Mouse (Mus musculus): Measurements from ENCODE around the gene Mcm3.
"Not testable (repeated sequence)": the region's sequence is repeated elsewhere in the genome, so short reads cannot be mapped to it uniquely, and the experiment has no call there.

Mcm3 gene

DNA sequence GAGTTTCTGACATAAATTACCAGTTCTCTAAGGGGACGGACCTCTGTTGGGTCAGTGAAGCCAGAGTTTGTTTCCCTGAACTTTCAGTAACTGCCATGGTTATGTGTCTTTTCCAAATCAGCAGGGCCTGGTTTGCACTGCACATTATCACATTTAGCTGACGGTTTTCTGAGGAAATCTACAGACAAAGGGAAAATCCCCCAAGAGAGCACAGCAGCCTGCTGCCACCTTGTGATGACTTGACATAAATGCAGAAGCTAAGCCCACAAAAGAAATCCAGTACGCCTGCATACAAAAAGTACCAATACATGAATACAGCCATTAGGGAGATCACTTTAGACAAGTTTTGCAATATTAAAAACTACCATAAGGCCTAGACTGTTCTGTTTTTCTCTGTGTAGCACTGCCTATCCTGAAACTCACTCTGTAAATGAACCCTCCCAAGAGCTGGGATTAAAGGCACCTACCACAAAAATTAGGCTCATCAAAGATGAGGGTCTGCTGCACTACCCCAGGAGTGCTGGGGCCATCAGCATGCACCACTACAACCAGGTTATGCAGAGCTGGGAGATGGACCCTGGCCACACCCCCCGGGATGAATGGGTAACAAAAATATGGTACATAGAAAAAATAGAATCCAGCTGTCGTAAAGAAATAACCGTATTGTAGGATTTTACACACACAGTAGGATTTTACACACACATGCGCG lies 18.3 kb downstream of the Mcm3 start:
- no peak for DNase-seq

DNA sequence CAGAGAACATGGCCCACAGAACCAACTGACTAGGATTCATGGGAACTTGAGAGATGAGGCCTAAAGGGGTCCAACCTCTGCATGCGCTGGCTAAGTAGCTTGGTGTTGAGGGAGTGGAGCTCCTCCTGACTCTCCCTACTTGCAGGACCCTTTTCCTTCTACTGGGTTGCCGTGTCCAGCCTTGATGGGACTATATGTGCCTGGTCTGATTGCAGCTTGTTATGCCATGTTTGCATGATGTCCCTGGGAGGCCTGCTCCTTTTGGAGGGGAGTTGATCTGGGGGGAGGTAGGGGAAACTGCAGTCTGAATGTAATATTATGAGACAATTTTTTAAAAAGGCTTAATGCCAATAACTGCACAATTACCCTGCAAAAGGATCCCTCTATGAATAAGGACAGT lies 18.8 kb downstream of the Mcm3 start:
- DNase-seq, result no peak

DNA sequence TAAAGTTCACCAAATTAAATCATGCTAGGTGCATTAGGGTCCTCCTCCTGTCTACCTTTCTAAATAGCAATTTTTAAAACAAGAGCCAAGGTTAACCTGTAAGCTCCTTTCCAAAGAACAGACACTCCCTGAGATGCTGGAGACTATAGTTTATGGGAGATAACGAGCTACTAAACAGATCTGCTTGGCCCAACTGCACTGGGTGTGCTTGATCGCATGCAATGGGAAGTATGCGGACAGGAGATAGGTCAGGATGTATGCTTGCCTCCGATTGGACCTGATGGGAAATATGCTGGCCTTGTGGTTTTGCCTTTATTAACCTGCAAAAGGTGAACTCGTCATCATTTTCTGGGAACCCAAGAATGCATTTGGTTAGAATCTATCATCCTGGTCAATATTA lies 24.9 kb downstream of the Mcm3 start:
- no peak for DNase-seq

DNA sequence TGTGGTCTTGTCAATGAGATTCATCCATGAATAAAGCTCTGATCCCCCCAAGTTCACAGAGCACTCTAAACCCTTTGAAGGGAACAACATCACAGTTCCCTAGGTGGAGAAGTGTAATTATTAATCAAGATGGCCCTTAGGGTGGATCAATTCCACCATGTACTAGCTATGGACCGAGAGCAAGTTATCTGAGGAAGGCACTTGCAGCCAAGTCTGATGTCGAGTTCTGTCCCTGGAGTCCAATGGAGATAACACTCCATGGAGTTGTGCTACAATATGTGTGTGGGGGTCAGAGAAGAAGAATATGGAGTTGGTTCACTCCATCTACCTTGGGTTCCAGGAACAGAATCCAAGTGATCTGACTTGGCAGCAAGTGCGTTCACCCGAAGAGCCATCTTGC lies 25.4 kb downstream of the Mcm3 start:
- DNase-seq, result no peak

DNA sequence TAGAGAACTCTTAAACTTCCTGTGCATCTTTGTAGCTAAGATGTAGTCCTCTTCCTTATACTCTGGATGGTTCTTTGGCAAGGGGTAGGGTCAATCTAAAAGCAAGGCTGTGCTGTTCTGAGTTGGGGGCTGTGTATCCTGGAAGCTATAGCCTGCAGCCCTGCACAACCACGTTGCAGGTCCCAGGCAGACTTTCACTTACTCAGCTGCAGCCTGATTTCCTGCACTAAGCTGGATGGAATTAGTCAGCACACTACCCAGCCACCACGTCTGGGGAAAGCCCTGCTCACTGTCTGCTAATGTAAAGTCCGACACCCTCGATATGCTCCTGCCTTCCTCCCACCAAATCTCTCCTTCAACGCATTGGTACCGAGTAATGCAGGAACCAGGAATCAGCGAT lies 28.7 kb downstream of the Mcm3 start:
- DNase-seq, result no peak

DNA sequence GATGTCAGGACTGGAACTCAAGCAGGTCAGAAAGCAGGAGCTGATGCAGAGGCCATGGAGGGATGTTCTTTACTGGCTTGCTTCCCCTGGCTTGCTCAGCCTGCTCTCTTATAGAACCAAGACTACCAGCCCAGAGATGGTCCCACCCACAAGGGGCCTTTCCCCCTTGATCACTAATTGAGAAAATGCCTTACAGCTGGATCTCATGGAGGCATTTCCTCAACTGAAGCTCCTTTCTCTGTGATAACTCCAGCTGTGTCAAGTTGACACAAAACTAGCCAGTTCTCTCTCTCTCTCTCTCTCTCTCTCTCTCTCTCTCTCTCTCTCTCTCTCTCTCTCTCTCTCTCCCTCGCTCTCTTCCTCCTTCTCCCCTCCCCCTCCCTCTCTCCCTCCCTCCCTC lies 29.6 kb downstream of the Mcm3 start, which contains the start of gene Il17f:
Gene Il17f, minus strand, starts transcription at position 101 of the 400 bp plus-strand sequence.
- not testable (repeated sequence) for DNase-seq

DNA sequence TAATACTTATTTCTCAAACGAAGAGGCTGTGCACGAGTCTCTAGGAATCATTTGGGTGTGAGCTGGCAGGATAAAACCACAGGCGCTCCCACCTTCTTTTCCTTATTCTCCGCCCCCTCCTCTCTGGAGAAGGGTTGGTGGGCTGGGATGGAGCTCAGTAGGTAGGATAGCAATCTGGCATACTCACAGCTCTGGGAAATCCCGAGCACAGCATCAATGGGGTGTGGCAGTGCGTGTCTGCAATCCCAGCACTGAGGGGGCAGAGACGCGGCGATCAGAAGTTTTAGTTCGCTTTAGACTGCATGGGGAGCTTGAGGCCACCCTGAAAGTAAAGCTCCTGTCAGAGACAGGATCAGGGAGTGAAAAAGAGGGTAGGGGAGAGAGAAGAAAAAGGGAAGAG lies 31.7 kb downstream of the Mcm3 start:
- no peak for DNase-seq

DNA sequence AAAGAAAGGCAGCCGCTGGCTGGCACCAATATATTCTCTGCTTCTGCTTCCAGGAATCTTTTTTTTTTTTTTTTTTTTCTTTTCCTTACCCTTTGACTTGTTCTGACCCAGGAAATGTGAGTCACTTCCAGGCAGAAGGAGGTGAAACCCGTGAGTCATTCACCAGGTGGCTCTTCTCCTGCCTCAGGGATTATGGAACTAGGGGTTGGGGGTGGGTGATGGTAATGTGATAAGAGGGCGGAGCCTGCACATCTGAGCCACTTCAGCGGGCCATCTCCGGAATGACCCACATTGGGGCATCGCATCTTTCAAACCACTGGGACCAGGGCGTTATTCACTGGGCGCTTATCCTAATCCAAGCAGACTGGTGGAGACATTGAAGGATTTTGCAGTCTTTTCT lies 33.1 kb downstream of the Mcm3 start:
- no peak for DNase-seq

DNA sequence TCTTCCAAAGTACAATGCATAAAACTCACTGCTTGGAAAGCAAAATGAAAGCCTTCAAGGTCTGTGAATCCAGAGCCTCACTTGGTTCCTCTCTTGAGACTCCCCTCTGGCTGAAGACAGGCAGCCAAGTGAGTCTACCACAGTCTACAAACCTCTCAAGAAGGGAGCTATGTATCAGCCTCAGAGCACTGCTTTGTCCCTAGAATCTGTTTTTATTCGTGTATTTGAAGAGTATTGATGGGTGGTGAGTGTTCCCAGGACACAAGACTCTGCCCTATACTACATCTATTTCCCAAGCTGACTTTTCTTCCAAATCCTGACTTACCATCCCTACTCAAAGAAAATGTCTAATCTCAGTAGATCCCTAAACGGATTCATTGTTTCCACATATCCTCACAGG lies 41.7 kb downstream of the Mcm3 start:
- no peak for DNase-seq

DNA sequence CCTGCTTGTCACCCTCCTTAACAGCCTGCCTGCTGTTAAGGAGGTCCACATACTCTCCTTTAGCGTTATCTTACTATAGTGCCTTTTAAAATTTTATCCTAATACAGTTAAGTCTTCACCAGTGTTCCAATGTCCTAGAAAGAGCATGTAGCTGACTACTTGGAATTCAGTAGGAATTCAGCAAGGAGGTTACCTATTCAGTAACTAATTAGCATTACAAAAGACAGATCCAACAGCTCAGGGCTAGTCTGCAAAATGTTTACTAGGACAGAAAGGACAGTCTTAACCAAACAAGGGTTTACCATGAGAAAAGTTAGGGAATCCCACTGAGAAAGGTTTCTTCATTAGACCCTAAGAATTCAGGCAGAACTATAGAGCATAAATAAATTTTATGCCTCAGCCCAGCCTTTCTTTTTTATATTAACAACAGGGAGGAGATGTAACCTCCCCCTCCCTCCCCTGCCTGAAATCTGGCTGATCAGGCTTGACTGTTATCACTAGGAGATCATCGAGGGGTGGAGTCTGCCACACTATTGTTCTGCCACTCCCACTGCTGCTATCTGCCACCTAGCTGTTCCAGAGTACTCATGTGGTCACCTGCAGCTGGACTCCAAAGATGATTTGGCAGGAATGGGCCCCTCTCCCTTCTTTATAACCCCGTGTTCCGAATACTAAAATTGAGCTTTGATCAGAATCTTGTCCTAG lies 45.9 kb downstream of the Mcm3 start:
- DNase-seq, result not testable (repeated sequence)

DNA sequence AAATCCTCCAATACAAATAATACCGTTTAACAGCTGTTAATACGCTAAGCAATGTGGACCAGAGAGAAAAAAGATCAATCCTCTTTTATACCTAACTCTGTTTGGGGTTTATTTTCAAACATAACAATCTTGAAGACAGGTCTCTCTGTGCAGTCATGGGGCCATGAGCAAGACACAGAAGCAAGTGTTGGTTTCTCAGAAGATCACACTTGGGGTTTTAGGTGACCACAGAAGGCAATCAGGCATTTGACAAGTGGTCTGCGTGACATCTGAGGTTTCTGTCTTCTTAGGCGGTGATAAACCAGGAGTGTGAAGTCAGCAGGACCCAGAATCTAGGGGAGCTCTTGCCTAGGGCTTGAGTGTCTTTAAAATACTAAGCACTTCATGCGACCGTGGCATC lies 53.6 kb downstream of the Mcm3 start:
- no peak for DNase-seq

DNA sequence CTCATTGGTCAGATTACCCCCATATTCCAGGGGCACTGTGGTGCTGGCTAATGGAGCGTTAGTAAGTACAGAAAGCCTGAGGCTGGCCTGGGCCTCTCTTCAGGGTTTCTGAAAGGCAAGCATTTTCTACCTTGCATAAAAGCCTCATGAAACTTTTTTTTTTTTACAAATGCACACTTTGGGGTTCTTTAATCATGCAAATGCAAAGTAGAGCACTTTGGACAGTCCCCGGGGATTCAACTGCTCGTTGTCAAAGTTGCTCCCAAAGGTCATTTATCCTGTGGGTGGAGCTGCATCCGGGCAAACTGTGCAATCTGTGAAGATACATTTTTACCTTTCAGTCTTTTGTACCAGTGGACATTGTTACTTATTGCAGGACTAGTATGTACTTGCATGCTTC lies 58.7 kb downstream of the Mcm3 start:
- DNase-seq, result no peak

DNA sequence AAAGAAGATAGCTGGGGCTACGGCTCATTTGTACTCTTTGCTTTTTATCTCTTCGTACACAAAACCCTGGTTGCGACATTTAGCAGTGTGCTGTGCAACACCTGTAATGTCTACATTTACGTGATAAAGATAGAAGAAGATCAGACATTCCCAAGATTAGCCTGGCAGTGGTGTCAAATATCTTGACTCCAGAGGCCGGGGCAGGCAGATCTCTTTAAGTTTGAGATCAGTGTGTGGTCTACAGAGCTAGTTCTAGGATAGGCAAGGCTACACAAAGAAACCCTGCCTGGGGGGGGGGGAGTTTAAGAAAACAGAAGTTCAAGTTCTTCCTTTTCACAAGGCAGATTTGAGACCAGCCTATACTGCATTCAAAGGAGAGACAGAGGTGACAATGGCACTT lies 59.8 kb downstream of the Mcm3 start:
- DNase-seq, result no peak

DNA sequence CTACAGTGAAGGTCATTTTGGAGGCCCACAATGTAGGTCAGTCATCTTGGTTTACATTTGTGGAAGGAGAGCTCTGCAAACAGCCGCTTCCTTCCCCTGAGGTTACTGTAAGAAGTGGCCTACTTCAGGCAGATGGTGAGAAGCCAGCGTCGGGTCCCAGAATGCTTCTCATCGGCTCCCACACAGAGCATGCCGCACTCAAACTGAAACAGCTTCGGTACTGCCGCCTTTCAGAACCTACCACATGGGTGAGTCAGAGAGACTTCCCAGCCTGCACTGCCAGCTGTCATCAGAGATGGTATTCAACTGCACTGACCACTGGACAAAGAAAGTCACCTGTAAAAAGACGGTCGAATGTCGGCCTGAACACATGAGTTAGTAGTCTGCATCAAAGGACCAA lies 60.3 kb downstream of the Mcm3 start:
- DNase-seq, result no peak

DNA sequence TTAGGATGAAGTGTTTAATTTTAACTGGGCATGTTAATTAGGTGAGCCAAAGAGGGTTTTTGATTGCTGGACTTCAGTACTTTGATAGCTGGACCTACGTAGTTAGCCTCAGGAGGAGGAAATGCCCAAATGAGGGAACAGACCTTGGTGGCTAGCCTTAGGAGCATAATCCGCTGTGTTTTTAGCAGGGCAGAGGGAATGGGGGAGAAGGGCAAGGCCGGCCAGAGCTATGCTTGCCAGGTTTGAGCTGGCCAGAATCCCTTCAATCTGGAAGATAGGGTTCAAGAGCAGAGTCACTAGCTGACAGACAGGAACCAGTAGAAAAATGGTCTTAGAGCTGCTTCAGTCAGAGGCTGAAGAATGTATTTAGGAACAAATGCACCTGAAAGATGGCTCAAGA lies 62.5 kb downstream of the Mcm3 start:
- no peak for DNase-seq

DNA sequence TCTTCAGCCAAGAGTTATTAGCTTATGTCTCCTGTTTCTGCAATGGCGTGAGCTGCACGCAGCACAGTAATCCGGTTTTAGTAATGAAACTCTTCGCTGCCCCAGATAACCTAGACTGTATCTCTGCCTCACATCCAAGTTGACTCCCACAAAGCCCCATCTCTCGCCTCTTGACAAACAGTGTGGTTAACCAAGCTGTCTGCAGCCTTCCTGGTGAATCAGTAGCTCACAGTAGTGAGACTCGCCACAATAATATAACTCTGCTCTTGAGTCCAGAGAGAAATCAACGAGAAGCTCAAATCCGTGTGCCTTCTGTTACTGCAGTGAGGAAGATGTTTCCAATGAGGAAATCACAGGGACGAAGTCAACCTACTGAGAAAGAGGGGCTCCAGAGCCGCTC lies 65.7 kb downstream of the Mcm3 start:
- DNase-seq, result no peak

Measured in thymus, postnatal 14 days (tissue).